Mouse (Mus musculus): ENCODE measurements at regions not wholly inside any gene's neighbourhood (a gene's known extent, or its start where the extent isn't known, plus 50 kb on each side); places are given as distances from the start of the nearest gene placed in this dataset.

DNA sequence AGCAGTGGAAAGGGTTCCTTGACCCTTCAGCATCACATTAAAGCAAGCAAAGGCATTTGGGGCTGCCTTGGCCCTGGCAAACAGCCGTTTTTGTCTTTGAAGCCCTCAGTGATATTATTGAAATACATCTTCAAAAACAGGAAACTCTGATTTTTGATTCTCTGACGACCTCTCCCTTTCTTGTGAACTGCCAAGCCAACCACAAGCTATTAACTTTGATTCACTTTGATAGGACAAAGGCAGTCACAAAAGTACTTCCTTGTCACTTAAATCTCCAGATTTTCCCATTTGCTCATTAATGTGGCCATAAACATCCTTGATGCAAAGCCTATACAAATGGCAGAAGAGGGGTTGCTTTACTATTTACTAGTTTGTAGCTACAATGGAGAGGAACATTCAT, 70.0 kb downstream of the Tmsb4x start:
- Histone ChIP-seq H3K9ac (replicated peaks) (no peak overlapping the region), H3K9me3 (ENCODE audit: control insufficient read depth, low read length) (no peaks in the 10 kb centered on the region), H3K4me3 (ENCODE audit: insufficient read depth in 1 of 2, low read depth in 2 of 2, low read length in 2 of 2) (no peak overlapping the region), H3K4me2 (ENCODE audit: low read depth) (no peak overlapping the region), H3K4me1 (replicated peaks; ENCODE audit: control insufficient read depth in 2 of 2, insufficient read depth in 2 of 2, low read length in 1 of 2) (no peaks in the 10 kb centered on the region), H3K27me3 (ENCODE audit: control insufficient read depth, insufficient read depth, low read length) (no peaks in the 10 kb centered on the region), H3K36me3 (replicated peaks; ENCODE audit: control insufficient read depth, insufficient read depth, low read depth) (no peaks in the 10 kb centered on the region), H3K27ac (no peak overlapping the region)
- no peak for DNase-seq (ENCODE audit: low read depth in 3 of 3, low spot score in 3 of 3)
- TF ChIP-seq EP300 (IDR thresholded peaks at IDR 0.05; ENCODE audit: low read depth): no peak
- TF ChIP-seq CTCF (IDR thresholded peaks at IDR 0.05; ENCODE audit: low read depth): no peak
- ATAC-seq (ENCODE audit: insufficient read depth): no peak
- 21% methylated on average over 2 of the region's 2 CpGs for whole genome bisulfite sequencing (ENCODE audit: insufficient replicate concordance)

DNA sequence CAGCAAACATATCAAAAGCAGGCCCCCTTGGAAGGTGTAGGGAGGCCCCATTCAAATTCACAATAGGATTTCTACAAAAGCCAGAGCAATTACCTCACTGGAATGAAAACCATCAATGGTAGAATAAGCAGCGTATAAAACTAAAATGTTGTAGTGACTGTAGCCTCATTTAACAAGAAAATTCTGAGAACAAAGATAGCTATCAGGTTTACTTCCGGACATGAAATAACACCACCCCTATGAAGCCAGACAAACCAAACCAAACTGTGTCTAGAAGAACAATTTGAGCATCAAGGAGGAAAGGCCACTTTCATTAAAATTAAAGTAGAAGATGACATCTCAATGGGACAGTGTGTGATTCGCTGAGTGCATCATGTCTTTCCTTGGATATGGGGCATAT, 74.9 kb downstream of the Tmsb4x start:
- TF ChIP-seq EP300 (IDR thresholded peaks at IDR 0.05; ENCODE audit: low read depth) (no peak), CTCF (IDR thresholded peaks at IDR 0.05; ENCODE audit: low read depth) (no peak)
- Histone ChIP-seq H3K9ac (replicated peaks) (no peak overlapping the region), H3K27ac (no peak overlapping the region), H3K9me3 (ENCODE audit: control insufficient read depth, low read length) (no peaks in the 10 kb centered on the region), H3K4me1 (replicated peaks; ENCODE audit: control insufficient read depth in 2 of 2, insufficient read depth in 2 of 2, low read length in 1 of 2) (no peaks in the 10 kb centered on the region), H3K36me3 (replicated peaks; ENCODE audit: control insufficient read depth, insufficient read depth, low read depth) (no peaks in the 10 kb centered on the region), H3K27me3 (ENCODE audit: control insufficient read depth, insufficient read depth, low read length) (no peaks in the 10 kb centered on the region), H3K4me2 (ENCODE audit: low read depth) (no peak overlapping the region), H3K4me3 (ENCODE audit: insufficient read depth in 1 of 2, low read depth in 2 of 2, low read length in 2 of 2) (no peak overlapping the region)
- no peak for ATAC-seq (ENCODE audit: insufficient read depth)
- WGBS (ENCODE audit: insufficient replicate concordance): 69% methylated on average over 3 of the region's 3 CpGs
- no peak for DNase-seq (ENCODE audit: low read depth in 3 of 3, low spot score in 3 of 3)

DNA sequence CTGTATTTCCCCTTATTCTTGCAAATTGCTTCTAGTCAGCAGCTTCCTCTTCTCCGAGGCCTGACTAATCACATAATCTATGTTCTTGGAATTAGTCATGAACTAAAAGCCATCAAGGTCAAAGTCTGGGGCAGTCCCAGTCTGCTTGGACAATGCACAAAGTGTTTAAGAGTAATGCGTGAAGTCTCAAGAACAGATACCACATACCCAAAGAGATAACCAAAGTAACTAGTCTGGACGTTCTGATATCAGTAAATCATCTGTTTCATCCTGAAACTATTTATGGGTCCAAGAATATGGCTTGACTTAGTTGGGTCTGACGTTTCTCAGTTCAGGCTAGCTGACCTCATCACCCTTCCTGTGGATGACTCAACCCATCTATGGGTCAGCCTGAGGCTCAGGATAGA, 76.1 kb downstream of the Tmsb4x start:
- Histone ChIP-seq H3K9me3 (ENCODE audit: control insufficient read depth, low read length) (no peaks in the 10 kb centered on the region), H3K4me1 (replicated peaks; ENCODE audit: control insufficient read depth in 2 of 2, insufficient read depth in 2 of 2, low read length in 1 of 2) (no peaks in the 10 kb centered on the region), H3K27me3 (ENCODE audit: control insufficient read depth, insufficient read depth, low read length) (no peaks in the 10 kb centered on the region), H3K36me3 (replicated peaks; ENCODE audit: control insufficient read depth, insufficient read depth, low read depth) (no peaks in the 10 kb centered on the region), H3K4me3 (ENCODE audit: insufficient read depth in 1 of 2, low read depth in 2 of 2, low read length in 2 of 2) (no peak overlapping the region), H3K27ac (no peak overlapping the region), H3K9ac (replicated peaks) (no peak overlapping the region), H3K4me2 (ENCODE audit: low read depth) (no peak overlapping the region)
- no peak for DNase-seq (ENCODE audit: low read depth in 3 of 3, low spot score in 3 of 3)
- 19% methylated on average over 4 of the region's 4 CpGs for WGBS (ENCODE audit: insufficient replicate concordance)
- ATAC-seq (ENCODE audit: insufficient read depth): no peak
- TF ChIP-seq CTCF (IDR thresholded peaks at IDR 0.05; ENCODE audit: low read depth): no peak
- no peak for TF ChIP-seq EP300 (IDR thresholded peaks at IDR 0.05; ENCODE audit: low read depth)

DNA sequence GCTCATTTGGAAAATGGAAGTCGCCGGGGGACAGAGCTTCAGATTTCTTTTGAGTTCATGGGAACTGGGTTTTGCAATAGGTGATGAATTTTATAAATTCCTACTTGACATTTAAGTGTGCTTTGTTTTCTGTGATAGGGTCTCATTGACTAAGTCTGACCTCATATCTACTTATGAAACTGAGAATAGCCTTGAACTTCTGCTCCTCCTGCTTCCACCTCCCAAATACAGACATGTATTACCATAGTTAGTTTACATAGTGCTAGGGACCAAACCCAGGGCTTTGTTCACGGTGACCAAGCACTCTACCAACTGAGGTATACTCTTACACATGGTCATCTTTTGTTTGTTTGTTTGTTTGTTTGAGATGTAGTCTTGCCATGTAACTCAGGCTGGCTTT, 77.8 kb downstream of the Tmsb4x start:
- H3K4me1 ChIP-seq (replicated peaks; ENCODE audit: control insufficient read depth in 2 of 2, insufficient read depth in 2 of 2, low read length in 1 of 2): no peaks in the 10 kb centered on the region
- no peaks in the 10 kb centered on the region for H3K27me3 ChIP-seq (ENCODE audit: control insufficient read depth, insufficient read depth, low read length)
- TF ChIP-seq EP300 (IDR thresholded peaks at IDR 0.05; ENCODE audit: low read depth) (no peak), CTCF (IDR thresholded peaks at IDR 0.05; ENCODE audit: low read depth) (no peak)
- no peak overlapping the region for H3K9ac ChIP-seq (replicated peaks)
- H3K27ac ChIP-seq: no peak overlapping the region
- 75% methylated on average over 3 of the region's 3 CpGs for WGBS (ENCODE audit: insufficient replicate concordance)
- no peak overlapping the region for H3K4me2 ChIP-seq (ENCODE audit: low read depth)
- ATAC-seq (ENCODE audit: insufficient read depth) (no peak), DNase-seq (ENCODE audit: low read depth in 3 of 3, low spot score in 3 of 3) (no peak)
- no peaks in the 10 kb centered on the region for H3K36me3 ChIP-seq (replicated peaks; ENCODE audit: control insufficient read depth, insufficient read depth, low read depth)
- no peaks in the 10 kb centered on the region for H3K9me3 ChIP-seq (ENCODE audit: control insufficient read depth, low read length)
- H3K4me3 ChIP-seq (ENCODE audit: insufficient read depth in 1 of 2, low read depth in 2 of 2, low read length in 2 of 2): no peak overlapping the region

DNA sequence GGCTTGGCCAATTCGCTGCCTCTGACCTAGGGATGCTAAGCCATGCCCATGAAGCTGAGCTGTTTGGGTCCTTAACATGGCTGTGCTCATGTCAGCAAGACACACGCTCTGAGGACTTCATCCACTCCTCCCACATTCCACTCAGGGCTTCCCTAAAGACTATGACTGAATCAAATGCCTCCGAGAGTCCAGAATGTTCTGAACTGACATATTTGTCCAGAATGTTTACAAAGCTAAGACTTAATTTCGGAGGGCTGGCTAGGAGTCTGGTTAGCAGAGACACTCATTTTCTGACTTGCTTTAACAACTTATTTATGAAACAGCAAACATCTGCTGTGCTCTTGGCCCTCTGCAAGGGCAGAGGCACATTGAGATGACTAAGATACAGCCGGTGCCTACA, 78.5 kb downstream of the Tmsb4x start:
- no peak for DNase-seq (ENCODE audit: low read depth in 3 of 3, low spot score in 3 of 3)
- no peaks in the 10 kb centered on the region for H3K27me3 ChIP-seq (ENCODE audit: control insufficient read depth, insufficient read depth, low read length)
- no peak for ATAC-seq (ENCODE audit: insufficient read depth)
- no peaks in the 10 kb centered on the region for H3K36me3 ChIP-seq (replicated peaks; ENCODE audit: control insufficient read depth, insufficient read depth, low read depth)
- H3K4me2 ChIP-seq (ENCODE audit: low read depth): no peak overlapping the region
- 53% methylated on average over 5 of the region's 5 CpGs for WGBS (ENCODE audit: insufficient replicate concordance)
- no peak overlapping the region for H3K27ac ChIP-seq
- no peak overlapping the region for H3K9ac ChIP-seq (replicated peaks)
- no peaks in the 10 kb centered on the region for H3K4me1 ChIP-seq (replicated peaks; ENCODE audit: control insufficient read depth in 2 of 2, insufficient read depth in 2 of 2, low read length in 1 of 2)
- H3K9me3 ChIP-seq (ENCODE audit: control insufficient read depth, low read length): no peaks in the 10 kb centered on the region
- TF ChIP-seq CTCF (IDR thresholded peaks at IDR 0.05; ENCODE audit: low read depth) (no peak), EP300 (IDR thresholded peaks at IDR 0.05; ENCODE audit: low read depth) (no peak)
- H3K4me3 ChIP-seq (ENCODE audit: insufficient read depth in 1 of 2, low read depth in 2 of 2, low read length in 2 of 2): no peak overlapping the region

Measured in liver, embryonic 14.5 days (tissue).